Mouse (Mus musculus) liver, embryonic 14.5 days (tissue): ENCODE data around the gene Tars2.

ENCODE experiments used
- CTCF ChIP-seq: IDR thresholded peaks from 2 replicates; pipeline ENCODE4 v1.5.1; 2016; ENCODE audit warnings: antibody characterized with exemption, low read depth, control low read depth
- EP300 ChIP-seq: IDR thresholded peaks from 2 replicates; pipeline ENCODE4 v1.6.1; 2016; ENCODE audit warnings: antibody characterized with exemption, low read depth

DNA sequence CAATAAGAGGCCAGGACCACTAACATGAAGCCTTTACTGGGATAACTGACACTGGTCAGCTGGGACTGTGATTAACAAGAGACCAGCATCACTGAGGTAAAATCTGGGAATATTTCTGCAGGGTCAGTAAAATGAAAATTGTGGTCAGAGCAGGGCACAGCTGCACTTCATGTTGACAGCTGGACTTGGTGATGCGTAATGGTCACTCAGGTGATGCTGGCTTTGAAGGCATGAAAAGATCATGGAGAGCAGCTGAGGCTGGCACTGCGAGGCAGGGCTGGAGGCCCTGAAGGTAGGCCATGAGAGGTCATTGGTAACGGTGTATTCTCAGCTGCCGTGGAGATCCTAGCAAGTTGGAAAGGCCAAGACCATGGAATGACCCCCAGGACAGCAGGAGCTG, 61.7 kb downstream of the Tars2 start:
- TF ChIP-seq CTCF (no peak), EP300 (no peak)
